Mouse (Mus musculus) central nervous system, embryonic 14 days (tissue): ENCODE results near the gene Ppfia2. TPM values are rescaled to one million over a fixed set of nuclear protein-coding genes. Genes with fewer than 3 reads are reported as not detected.

Experiments used
- polyA plus RNA-seq: library from polyadenylated mRNA; depleted of rRNA; stranded (reverse); fragments of >200 nt; gene quantifications from 2 replicates; pipeline ENCODE4 v1.2.3, GENCODE M21; 2012; rRNA removed

The Ppfia2 gene
- 21.2 and 21.7 TPM in 2 replicates for polyA plus RNA-seq

GRCm38 (mm10) chr10:106469855-106470532, at the start of gene Ppfia2:
Gene Ppfia2 (plus strand): TSS chr10:106470339.

